Mouse (Mus musculus): ENCODE measurements around the gene Arhgef10l. TPM values are rescaled to one million over a fixed set of nuclear protein-coding genes. Genes with fewer than 3 reads are reported as not detected.
A peak's percentile ranks its signal among the peaks of the same experiment; 100 is the strongest.

The Arhgef10l gene
- total and polyA plus RNA-seq, 3 experiments, result 10.2 to 26.0 TPM; not detected in 1

DNA sequence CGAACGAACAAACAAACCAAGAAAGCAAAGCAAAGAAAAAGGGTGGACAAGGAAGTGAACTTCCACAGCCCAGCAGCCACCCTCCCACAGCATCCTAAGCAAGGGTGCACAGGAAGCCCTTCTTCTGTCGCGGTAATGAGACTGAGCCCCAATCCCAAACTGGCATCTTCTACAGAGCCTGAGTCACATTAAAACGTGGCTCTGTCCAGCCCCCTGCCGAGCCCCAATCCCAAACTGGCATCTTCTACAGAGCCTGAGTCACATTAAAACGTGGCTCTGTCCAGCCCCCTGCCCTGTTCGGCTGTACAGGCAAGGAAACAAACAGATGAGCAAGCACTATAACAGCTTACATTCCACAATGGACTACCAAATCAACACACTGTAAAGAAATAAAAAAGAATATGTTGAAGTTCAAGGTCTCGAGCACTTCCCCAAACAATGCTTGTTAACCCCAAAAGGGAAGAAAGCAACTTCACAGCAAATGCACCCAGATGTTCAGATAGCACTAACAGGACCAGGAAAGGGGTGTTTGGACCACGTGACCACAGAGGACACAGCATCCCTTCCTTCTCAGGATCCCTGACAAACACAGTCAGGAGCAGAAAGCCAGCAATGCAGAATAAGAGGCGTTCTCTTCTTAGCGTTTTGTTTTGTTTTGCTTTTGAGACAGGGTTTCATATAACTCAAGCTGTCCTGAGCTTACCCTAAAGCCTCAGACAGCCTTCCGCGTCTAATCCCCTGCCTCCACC lies 11.8 kb downstream of the Arhgef10l start:
- no peak overlapping the region for H3K4me3 ChIP-seq (ENCODE audit: control insufficient read depth in 1 of 2, insufficient read depth in 1 of 2, low read depth in 2 of 2, low read length in 2 of 2)
- H3K9me3 ChIP-seq (replicated peaks; ENCODE audit: insufficient read depth, low read length), result no peaks in the 10 kb centered on the region
- H3K36me3 ChIP-seq (ENCODE audit: control insufficient read depth in 1 of 2, insufficient read depth in 2 of 2, low read length in 2 of 2), result no peaks in the 10 kb centered on the region
- no peak for DNase-seq (ENCODE audit: low read depth, low spot score)
- no peak overlapping the region for H3K9ac ChIP-seq (ENCODE audit: control insufficient read depth, low read depth, low read length, poor library complexity, severe bottlenecking)
- no peak overlapping the region for H3K27ac ChIP-seq (ENCODE audit: control insufficient read depth, low read depth, low read length)
- no peaks in the 10 kb centered on the region; a peak in 1 of 4 replicates for H3K27me3 ChIP-seq (ENCODE audit: control insufficient read depth in 1 of 2, insufficient read depth in 2 of 2, low read length in 2 of 2)
- no peaks in the 10 kb centered on the region for H3K79me2 ChIP-seq (ENCODE audit: control insufficient read depth, insufficient read depth, low read length, poor library complexity)
- H3K4me1 ChIP-seq (ENCODE audit: control insufficient read depth in 1 of 2, insufficient read depth in 2 of 2, low read length in 2 of 2), result no peaks in the 10 kb centered on the region
- TF ChIP-seq GATA1 (IDR thresholded peaks at IDR 0.05; ENCODE audit: low read depth, low read length) (no peak), USF1 (IDR thresholded peaks at IDR 0.05; ENCODE audit: low read depth, low read length) (0 out of 2 replicates have a peak, but pooled peaks have one; percentile 35), MYC (IDR thresholded peaks at IDR 0.05; ENCODE audit: low read depth, low read length) (no peak), POLR2AphosphoS5 (IDR thresholded peaks at IDR 0.05; ENCODE audit: borderline replicate concordance, low read depth, low read length) (no peak)

DNA sequence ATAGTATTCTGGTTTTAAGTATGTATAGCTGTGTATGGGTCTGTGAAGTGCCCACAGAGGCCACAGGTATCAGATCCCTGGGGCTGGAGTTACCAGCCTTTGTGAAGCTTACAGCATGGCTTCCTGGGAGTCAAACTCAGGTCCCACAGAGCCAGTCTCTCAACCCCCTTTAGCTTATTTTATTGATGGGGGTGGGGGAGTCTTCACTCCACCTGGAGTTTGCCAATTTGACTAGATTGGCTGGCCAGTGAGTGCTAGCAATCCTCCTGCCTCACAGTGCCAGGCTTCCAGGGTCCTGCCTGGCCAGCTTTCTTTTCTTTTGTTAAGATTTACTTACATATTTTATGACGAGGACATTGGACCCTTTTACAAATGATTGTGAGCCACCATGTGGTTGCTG lies 16.1 kb downstream of the Arhgef10l start:
- TF ChIP-seq POLR2AphosphoS5 (IDR thresholded peaks at IDR 0.05; ENCODE audit: borderline replicate concordance, low read depth, low read length), result no peak
- no peak for TF ChIP-seq MAFK (IDR thresholded peaks at IDR 0.05; ENCODE audit: borderline replicate concordance, low read depth, low read length)
- TF ChIP-seq CHD1 (IDR thresholded peaks at IDR 0.05; ENCODE audit: low read depth, low read length), result no peak
- no peak for TF ChIP-seq HCFC1 (IDR thresholded peaks at IDR 0.05; ENCODE audit: low read depth, low read length)
- TF ChIP-seq KAT2A (conservative IDR thresholded peaks at IDR 0.05; ENCODE audit: low read depth, low read length), result no peak
- TF ChIP-seq NELFE (IDR thresholded peaks at IDR 0.05; ENCODE audit: low read depth, low read length), result no peak
- TF ChIP-seq UBTF (IDR thresholded peaks at IDR 0.05; ENCODE audit: borderline replicate concordance, insufficient read depth, low read depth, low read length), result no peak
- TF ChIP-seq USF1 (IDR thresholded peaks at IDR 0.05; ENCODE audit: low read depth, low read length), result no peak
- TF ChIP-seq MXI1 (IDR thresholded peaks at IDR 0.05; ENCODE audit: low read depth, low read length), result no peak
- H3K27ac ChIP-seq (ENCODE audit: control insufficient read depth, low read depth, low read length), result no peak overlapping the region
- H3K9ac ChIP-seq (ENCODE audit: control insufficient read depth, low read depth, low read length, poor library complexity, severe bottlenecking), result no peak overlapping the region
- H3K79me2 ChIP-seq (ENCODE audit: control insufficient read depth, insufficient read depth, low read length, poor library complexity), result no peaks in the 10 kb centered on the region
- no peaks in the 10 kb centered on the region for H3K9me3 ChIP-seq (replicated peaks; ENCODE audit: insufficient read depth, low read length)
- H3K4me3 ChIP-seq (ENCODE audit: control insufficient read depth in 1 of 2, insufficient read depth in 1 of 2, low read depth in 2 of 2, low read length in 2 of 2), result no peak overlapping the region
- H3K36me3 ChIP-seq (ENCODE audit: control insufficient read depth in 1 of 2, insufficient read depth in 2 of 2, low read length in 2 of 2), result no peaks in the 10 kb centered on the region
- no peaks in the 10 kb centered on the region for H3K4me1 ChIP-seq (ENCODE audit: control insufficient read depth in 1 of 2, insufficient read depth in 2 of 2, low read length in 2 of 2)
- no peak for DNase-seq (ENCODE audit: low read depth, low spot score)
- H3K27me3 ChIP-seq (ENCODE audit: control insufficient read depth in 1 of 2, insufficient read depth in 2 of 2, low read length in 2 of 2), result no peaks in the 10 kb centered on the region; a peak in 1 of 4 replicates

DNA sequence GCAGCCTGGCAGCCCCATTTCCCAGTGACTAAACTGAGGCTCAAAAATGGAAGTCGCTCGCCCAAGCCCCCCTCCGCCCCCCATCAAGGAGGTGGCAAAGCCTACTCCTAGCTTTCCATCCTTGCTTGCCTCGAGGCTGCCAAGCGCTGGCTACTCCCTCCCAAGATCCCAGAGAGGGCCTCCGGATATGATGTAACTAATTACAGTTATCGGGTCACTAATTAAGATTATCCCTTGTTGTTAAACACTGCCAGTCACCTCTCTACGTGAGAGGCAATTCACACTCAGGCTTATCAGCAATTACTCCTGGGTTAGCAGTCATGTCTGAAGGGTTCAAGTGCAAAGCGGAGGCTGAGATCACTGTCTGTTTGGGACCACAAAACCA lies 16.6 kb downstream of the Arhgef10l start:
- H3K36me3 ChIP-seq (ENCODE audit: control insufficient read depth in 1 of 2, insufficient read depth in 2 of 2, low read length in 2 of 2), result no peaks in the 10 kb centered on the region
- no peak overlapping the region for H3K9ac ChIP-seq (ENCODE audit: control insufficient read depth, low read depth, low read length, poor library complexity, severe bottlenecking)
- DNase-seq (ENCODE audit: low read depth, low spot score), result no peak
- TF ChIP-seq MAX (IDR thresholded peaks at IDR 0.05; ENCODE audit: low read length) (no peak), GABPA (IDR thresholded peaks at IDR 0.05; ENCODE audit: low read depth, low read length) (no peak), RAD21 (IDR thresholded peaks at IDR 0.05; ENCODE audit: low read depth, low read length) (no peak), POLR2AphosphoS5 (IDR thresholded peaks at IDR 0.05; ENCODE audit: borderline replicate concordance, low read depth, low read length) (no peak), UBTF (IDR thresholded peaks at IDR 0.05; ENCODE audit: borderline replicate concordance, insufficient read depth, low read depth, low read length) (no peak), ZC3H11A (IDR thresholded peaks at IDR 0.05; ENCODE audit: low read depth, low read length) (no peak), EP300 (IDR thresholded peaks at IDR 0.05; ENCODE audit: low read depth in 1 of 2, low read length in 2 of 2) (no peak), ETS1 (IDR thresholded peaks at IDR 0.05; ENCODE audit: low read depth, low read length) (no peak), TCF12 (IDR thresholded peaks at IDR 0.05; ENCODE audit: low read depth, low read length) (no peak), HCFC1 (IDR thresholded peaks at IDR 0.05; ENCODE audit: low read depth, low read length) (no peak), MXI1 (IDR thresholded peaks at IDR 0.05; ENCODE audit: low read depth, low read length) (no peak), CHD2 (IDR thresholded peaks at IDR 0.05; ENCODE audit: low read length) (no peak), POLR2A (IDR thresholded peaks at IDR 0.05; ENCODE audit: control insufficient read depth in 1 of 2, insufficient read depth in 1 of 2, low read depth in 1 of 2, low read length in 2 of 2, poor library complexity in 1 of 2) (no peak), MAFK (IDR thresholded peaks at IDR 0.05; ENCODE audit: borderline replicate concordance, low read depth, low read length) (no peak), ELF1 (IDR thresholded peaks at IDR 0.05; ENCODE audit: low read depth, low read length) (no peak), SIN3A (IDR thresholded peaks at IDR 0.05; ENCODE audit: low read length) (no peak), BHLHE40 (IDR thresholded peaks at IDR 0.05; ENCODE audit: borderline replicate concordance, low read depth, low read length) (no peak), NRF1 (IDR thresholded peaks at IDR 0.05; ENCODE audit: insufficient read depth, low read depth, low read length, poor library complexity, severe bottlenecking) (no peak)

More for the DNA sequence above, 16.6 kb downstream of the Arhgef10l start:
- Histone ChIP-seq H3K9me3 (replicated peaks; ENCODE audit: insufficient read depth, low read length) (no peaks in the 10 kb centered on the region), H3K27me3 (ENCODE audit: control insufficient read depth in 1 of 2, insufficient read depth in 2 of 2, low read length in 2 of 2) (no peaks in the 10 kb centered on the region; a peak in 1 of 4 replicates), H3K4me3 (ENCODE audit: control insufficient read depth in 1 of 2, insufficient read depth in 1 of 2, low read depth in 2 of 2, low read length in 2 of 2) (no peak overlapping the region), H3K27ac (ENCODE audit: control insufficient read depth, low read depth, low read length) (no peak overlapping the region), H3K79me2 (ENCODE audit: control insufficient read depth, insufficient read depth, low read length, poor library complexity) (no peaks in the 10 kb centered on the region), H3K4me1 (ENCODE audit: control insufficient read depth in 1 of 2, insufficient read depth in 2 of 2, low read length in 2 of 2) (no peaks in the 10 kb centered on the region)
